Mouse (Mus musculus) lung, adult 2 months (tissue): ENCODE measurements around the gene Fam240a. TPM values are rescaled to one million over a fixed set of nuclear protein-coding genes. Genes with fewer than 3 reads are reported as not detected.

Experiments used
- DNase-seq: peaks from one replicate; pipeline ENCODE4 v3.0.0; 2022
- H3K4me1 ChIP-seq: fragments of 200-500 bp; 2 replicates; pipeline ENCODE4 v1.6.1; 2011; ENCODE audit warnings: low read length; ENCODE audit not compliant: control insufficient read depth, insufficient read depth
- H3K4me3 ChIP-seq: fragments of 200-500 bp; replicated peaks from 2 replicates; pipeline ENCODE3; 2011; ENCODE audit warnings: low read depth, mild to moderate bottlenecking, control low read depth, low read length; ENCODE audit errors: extremely low read depth
- CTCF ChIP-seq: fragments of 200-500 bp; IDR thresholded peaks from 2 replicates; pipeline ENCODE4 v1.5.1; 2011; ENCODE audit warnings: mild to moderate bottlenecking, low read length, control low read depth; ENCODE audit not compliant: insufficient read depth
- POLR2A ChIP-seq: fragments of 200-500 bp; IDR thresholded peaks from 2 replicates; pipeline ENCODE4 v1.6.1; 2011; ENCODE audit warnings: low read depth, mild to moderate bottlenecking, control low read depth, low read length, borderline replicate concordance; ENCODE audit errors: extremely low read depth
- WGBS: fragments of 180-500 bp; shearing (Covaris S2); methylation state at CpG from one replicate; pipeline ENCODE4 v1.1.7; 2018; 5-methylcytosine and 5-hydroxymethylcytosine counted together
- polyA plus RNA-seq: library from polyadenylated mRNA; depleted of rRNA; stranded (reverse); fragments of >200 nt; gene quantifications from 2 replicates; pipeline ENCODE4 v1.2.3, GENCODE M21; 2012

The Fam240a gene
- polyA plus RNA-seq, 1 experiment: not detected

DNA sequence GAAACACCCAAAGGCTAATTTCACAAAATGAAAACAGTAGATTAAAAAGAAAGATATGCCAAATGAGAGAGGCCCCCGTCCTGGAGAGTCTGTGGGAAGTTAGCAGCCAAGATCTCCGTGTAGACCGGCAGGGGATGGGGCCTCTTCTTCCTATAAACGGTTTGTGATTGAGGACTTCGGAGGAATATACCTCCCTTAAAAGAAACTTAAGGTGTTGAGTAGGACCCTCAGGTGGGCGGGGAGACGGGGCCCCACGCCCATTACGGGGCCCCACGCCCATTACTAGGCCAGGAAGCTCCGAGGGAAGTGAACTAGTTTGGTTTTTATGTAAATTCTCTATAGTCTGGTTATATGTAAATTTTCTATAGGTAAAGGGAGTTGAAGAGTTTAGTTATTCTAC, 29.3 kb upstream of the Fam240a start, which contains the start of gene Tdgf1:
Gene Tdgf1, minus strand, starts transcription at position 233 of the 400 bp plus-strand sequence.
- TF ChIP-seq POLR2A: no peak
- TF ChIP-seq CTCF: no peak
- WGBS: 32% methylated on average over 11 of the region's 11 CpGs
- no peak within 1 kb of the TSS for H3K4me3 ChIP-seq

DNA sequence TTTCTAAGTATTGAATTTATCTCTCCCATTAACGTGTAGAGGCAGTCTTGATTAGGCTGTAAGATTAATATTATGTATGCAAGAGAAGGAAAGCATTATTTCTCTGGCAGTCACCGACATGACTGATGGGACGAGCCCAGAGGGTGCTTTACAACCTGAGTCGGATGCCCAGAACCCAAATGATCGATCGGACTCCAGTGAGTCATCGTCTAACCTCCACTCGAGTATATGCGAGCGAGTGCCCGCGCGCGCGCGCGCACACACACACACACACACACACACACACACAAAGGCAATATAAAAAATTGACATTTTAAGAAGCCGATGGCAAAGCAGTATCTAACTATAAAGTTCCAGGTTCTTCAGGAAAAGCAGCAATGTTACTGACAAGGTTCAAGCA, 28.7 kb upstream of the Fam240a start:
- Histone ChIP-seq H3K4me1 (no peaks in the 10 kb centered on the region), H3K4me3 (no peak overlapping the region)
- no peak for DNase-seq
- TF ChIP-seq CTCF (no peak), POLR2A (no peak)
- WGBS: 26% methylated on average over 18 of the region's 18 CpGs

More for the DNA sequence above, 29.3 kb upstream of the Fam240a start, which contains the start of gene Tdgf1:
- DNase-seq: no peak
- no peaks in the 10 kb centered on the region for H3K4me1 ChIP-seq

DNA sequence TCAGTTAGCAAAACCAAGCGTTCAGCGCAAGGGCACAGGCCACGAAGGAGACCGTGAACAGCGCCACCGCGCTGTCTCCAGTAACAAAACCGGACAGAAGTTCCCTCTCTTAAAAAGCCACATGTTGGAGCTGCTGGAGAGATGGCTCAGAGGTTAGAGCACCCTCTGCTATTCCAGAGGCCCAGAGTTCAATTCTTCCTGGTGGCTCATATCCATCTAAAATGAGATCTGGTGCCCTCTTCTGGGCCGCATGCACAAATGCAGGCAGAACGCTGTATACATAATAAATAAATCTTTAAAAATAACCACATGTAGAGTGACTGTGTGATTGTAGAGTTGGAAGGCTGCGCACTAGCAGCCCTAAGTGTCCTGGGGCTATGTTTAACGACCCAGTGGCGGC, 27.6 kb upstream of the Fam240a start:
- DNase-seq: no peak

DNA sequence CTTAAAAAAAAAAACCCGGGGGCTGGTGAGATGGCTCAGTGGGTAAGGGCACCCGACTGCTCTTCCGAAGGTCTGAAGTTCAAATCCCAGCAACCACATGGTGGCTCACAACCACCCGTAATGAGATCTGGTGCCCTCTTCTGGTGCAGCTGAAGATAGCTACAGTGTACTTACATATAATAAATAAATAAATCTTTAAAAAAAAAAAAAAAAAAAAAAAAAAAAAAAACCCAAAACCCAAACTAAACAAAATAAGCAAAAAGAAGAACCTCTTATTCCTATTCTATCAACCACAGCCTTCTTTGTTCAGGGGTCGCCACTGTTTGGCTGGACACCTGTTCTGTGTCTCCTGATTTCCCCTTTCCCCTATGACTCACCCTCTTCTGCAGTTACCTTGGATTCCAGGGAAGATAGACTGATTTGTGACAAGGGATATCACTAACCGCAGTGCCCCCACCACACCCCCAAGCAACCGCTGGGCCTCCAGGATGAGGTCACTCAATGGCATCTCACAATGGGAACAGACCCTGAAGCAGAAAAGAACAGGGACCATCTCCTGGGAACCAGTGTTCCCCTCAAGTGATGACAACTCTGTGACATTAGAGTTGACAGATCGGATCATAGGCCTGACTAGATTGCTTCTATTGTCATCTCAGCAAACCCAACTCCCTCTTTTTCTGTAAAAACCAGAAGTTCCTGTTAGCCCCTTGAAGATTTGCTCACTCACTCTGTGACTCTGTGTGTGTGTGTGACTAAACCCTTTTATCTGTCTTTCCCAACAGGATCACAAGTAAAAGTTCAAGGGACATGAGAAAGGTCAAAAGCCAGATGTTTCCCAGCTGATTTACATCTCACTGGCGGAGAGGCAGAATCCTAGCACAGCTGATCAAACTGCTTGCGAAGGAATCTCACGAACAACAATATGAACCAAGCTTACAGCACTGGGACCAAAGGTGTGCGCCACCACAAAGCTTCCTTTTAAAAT, 21.1 kb upstream of the Fam240a start:
- no peak for TF ChIP-seq POLR2A
- DNase-seq: no peak
- 74% methylated on average over 12 of the region's 12 CpGs for WGBS
- H3K4me3 ChIP-seq: no peak overlapping the region
- H3K4me1 ChIP-seq: no peaks in the 10 kb centered on the region

More for the DNA sequence above, 27.6 kb upstream of the Fam240a start:
- H3K4me3 ChIP-seq: no peak overlapping the region
- WGBS: 37% methylated on average over 13 of the region's 13 CpGs
- TF ChIP-seq CTCF (peak; percentile 22; the same call in 1 of the 2 replicates), POLR2A (no peak)
- H3K4me1 ChIP-seq: no peaks in the 10 kb centered on the region

DNA sequence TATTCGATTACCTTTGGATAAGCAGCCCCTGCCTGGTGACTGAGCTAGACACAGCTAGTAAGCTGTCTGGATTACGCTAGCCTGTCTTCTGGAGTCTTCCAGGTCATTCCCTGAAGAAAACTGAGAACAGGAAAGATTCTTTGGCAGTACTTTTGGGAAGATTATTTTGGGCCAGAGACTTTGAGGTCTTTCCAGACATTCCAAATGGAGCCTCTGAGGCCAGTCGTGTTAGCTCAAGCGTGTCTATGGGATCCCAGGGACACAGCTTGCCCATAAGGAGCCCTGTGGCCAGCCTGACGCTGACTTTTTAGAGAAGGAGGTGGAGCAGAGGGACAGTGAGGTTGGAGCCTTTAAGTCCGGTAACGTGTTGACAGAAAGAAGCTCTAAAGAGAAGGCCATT, 19.3 kb upstream of the Fam240a start:
- no peaks in the 10 kb centered on the region for H3K4me1 ChIP-seq
- H3K4me3 ChIP-seq: no peak overlapping the region
- WGBS: 76% methylated on average over 7 of the region's 7 CpGs
- DNase-seq: no peak
- no peak for TF ChIP-seq CTCF
- no peak for TF ChIP-seq POLR2A

DNA sequence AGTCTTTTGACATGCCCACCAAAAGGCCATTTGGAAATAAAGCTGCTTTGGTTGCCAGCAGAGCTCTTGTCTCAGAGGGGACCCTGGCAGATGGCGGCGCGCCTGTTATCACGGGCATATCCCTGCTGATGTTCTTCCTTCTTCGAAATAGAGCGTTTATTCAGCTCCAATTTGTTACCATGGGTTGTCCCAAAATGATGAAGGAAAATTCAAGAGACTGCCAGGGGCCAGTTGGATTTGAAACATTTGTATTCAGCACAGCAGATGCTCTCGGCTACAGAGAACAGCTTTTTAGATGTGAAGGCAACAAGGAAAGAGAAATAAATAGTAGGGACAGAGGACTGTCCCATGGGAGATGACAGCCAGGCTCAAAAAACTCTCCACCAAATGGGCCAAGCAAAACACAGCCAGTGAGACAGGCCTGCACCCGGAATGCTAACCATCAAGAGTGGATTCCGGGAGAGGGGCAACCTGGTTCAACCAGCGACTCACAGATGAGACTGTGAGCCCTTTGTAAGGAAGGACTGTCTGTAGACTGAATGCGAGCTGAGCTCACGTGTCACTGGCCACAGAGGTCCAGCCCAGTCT, 17.3 kb upstream of the Fam240a start:
- no peaks in the 10 kb centered on the region for H3K4me1 ChIP-seq
- no peak for DNase-seq
- TF ChIP-seq CTCF: no peak
- no peak for TF ChIP-seq POLR2A
- no peak overlapping the region for H3K4me3 ChIP-seq
- WGBS: 81% methylated on average over 12 of the region's 12 CpGs

DNA sequence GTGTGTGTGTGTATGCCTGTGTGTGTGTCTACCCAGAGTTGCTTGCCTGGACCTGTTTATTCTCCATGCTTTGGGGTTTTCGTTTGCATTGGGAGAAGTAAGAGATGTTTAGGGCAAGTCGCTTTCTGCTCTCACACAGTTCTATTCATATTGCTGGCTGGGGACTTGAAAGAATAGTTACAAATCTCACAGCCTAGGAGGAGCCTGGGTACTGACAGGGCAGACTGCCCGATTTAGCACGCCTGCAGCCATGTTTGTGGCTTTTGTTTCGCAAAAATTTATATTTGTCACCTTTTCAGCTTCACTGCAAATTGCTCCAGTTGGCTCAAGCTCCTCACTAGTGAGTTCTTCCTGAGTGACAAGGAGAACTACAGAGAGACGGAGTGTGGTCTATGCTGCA, 14.9 kb upstream of the Fam240a start:
- TF ChIP-seq CTCF (no peak), POLR2A (no peak)
- DNase-seq: no peak
- 69% methylated on average over 6 of the region's 6 CpGs for WGBS
- Histone ChIP-seq H3K4me1 (no peaks in the 10 kb centered on the region), H3K4me3 (no peak overlapping the region)

DNA sequence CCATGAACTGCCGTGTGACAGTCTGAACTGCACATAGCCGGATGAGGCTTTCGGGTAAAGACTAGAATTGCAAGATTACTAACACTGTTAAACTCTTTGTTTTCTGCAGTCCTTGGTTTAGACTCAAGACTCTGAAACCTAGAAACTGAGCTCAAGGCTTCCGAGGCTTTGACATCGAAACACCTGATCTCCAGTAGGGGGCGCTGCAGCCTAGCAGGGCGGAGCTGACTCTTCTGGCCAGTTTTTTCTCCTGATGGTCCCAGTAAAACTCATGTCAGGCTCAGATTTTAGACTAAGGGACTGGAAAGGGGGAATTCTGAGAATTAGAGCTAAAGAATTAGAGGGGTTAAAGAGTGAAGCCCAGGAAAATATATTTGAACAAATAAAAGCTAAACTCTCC, 6.1 kb upstream of the Fam240a start:
- 12% methylated on average over 7 of the region's 7 CpGs for WGBS
- peak; percentile 66 for DNase-seq
- TF ChIP-seq CTCF (peak; percentile 90), POLR2A (no peak)

DNA sequence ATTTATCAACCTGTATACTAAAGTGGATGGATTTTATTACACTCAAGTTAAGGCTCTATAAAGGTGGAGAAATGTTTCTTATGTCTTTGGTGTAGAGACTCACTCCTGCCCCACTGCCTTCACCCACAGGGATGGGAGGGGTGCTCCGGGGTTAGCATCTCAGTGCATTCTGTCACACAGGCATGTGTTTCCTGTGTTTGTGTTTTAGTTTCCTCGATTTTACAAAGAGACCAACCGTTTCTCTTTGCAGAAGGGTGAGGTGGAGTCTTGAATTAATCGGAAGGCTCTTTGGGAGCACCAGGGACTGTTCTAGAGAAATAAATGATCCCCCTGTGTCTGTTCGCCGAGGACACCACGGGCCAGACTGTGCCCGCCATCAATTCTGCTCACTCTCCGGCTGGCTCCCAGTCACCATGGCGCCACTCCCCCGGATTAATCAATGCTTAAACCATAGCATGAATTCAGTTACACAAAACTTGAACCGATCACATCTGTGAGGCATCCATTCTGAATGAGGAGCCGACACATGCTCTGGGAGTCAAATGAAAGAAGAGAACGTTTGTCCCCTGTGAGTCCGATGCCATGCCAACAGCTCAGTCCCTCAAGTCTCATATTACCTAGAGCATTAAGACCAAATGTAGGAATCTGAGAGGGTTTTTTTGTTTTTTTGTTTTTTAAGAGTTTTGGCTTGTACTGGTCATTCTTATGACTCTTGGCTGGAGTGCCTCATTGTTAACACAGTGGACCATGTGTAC, 4.2 kb upstream of the Fam240a start:
- no peak for TF ChIP-seq CTCF
- peak; percentile 10; the same call in 1 of the 2 replicates for TF ChIP-seq POLR2A
- WGBS: 46% methylated on average over 15 of the region's 15 CpGs
- 0 out of 2 replicates have a peak, but pooled peaks cover 9% of the 10 kb centered on the region for H3K4me1 ChIP-seq

More for the DNA sequence above, 6.1 kb upstream of the Fam240a start:
- no peak overlapping the region for H3K4me3 ChIP-seq
- H3K4me1 ChIP-seq: 0 out of 2 replicates have a peak, but pooled peaks cover 9% of the 10 kb centered on the region

DNA sequence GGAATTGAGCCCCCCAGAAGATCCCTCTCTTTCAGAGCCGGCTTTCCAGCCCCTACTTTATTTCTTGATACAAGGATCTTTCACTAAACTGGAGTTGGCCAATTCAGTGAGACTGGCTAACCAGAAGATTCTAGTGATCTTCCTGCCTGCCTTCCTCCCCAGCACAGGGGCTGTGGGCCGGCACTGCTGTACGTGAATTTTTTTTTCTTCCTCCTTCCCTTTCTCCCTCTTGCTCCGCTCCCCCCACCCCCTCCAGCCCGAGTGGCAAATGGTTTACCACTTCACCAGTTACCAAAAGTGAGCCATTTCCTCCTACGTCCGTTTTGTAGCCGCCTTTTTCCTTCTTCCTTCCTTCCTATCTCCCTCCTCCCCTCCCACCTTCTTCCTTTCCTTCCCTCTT, 1.2 kb downstream of the Fam240a start:
- TF ChIP-seq CTCF (no peak), POLR2A (no peak)
- 0 out of 2 replicates have a peak, but pooled peaks cover 5% of the 10 kb centered on the region for H3K4me1 ChIP-seq
- 38% methylated on average over 8 of the region's 8 CpGs for WGBS
- no peak for DNase-seq
- H3K4me3 ChIP-seq: no peak overlapping the region

More for the DNA sequence above, 4.2 kb upstream of the Fam240a start:
- peak; percentile 30 for DNase-seq
- no peak overlapping the region for H3K4me3 ChIP-seq
